Mouse (Mus musculus): ENCODE data around the gene Grin3a. TPM values are rescaled to one million over a fixed set of nuclear protein-coding genes. Genes with fewer than 3 reads are reported as not detected.

Gene Grin3a
- polyA plus RNA-seq, 2 experiments, result 4.2 to 6.8 TPM

- Histone ChIP-seq H3K9me3 (ENCODE audit: control insufficient read depth, low read length) (no peaks in the 10 kb centered on the region), H3K4me3 (replicated peaks; ENCODE audit: low read length) (no peak overlapping the region), H3K36me3 (ENCODE audit: control insufficient read depth, insufficient read depth, low read length) (no peaks in the 10 kb centered on the region), H3K4me2 (replicated peaks; ENCODE audit: low read depth, low read length, severe bottlenecking) (no peak overlapping the region), H3K9ac (ENCODE audit: low read depth, low read length, severe bottlenecking) (no peak overlapping the region), H3K27me3 (ENCODE audit: control insufficient read depth, insufficient read depth, low read length) (no peaks in the 10 kb centered on the region), H3K27ac (replicated peaks; ENCODE audit: low read depth, low read length) (no peak overlapping the region), H3K4me1 (ENCODE audit: control insufficient read depth, insufficient read depth, low read length) (no peaks in the 10 kb centered on the region)
- no peak for TF ChIP-seq POLR2A (IDR thresholded peaks at IDR 0.05; ENCODE audit: borderline replicate concordance, extremely low read depth, insufficient read depth, insufficient read length)
- WGBS, result 71% methylated on average over 3 of the region's 3 CpGs
- ATAC-seq (ENCODE audit: low FRiP score, low read depth) (no peak), DNase-seq (ENCODE audit: low spot score) (no peak)
These were observed 116.2 kb downstream of the Grin3a start for GRCm38 (mm10) chr4:49729326-49729725.

- no peak for TF ChIP-seq POLR2A (IDR thresholded peaks at IDR 0.05; ENCODE audit: borderline replicate concordance, extremely low read depth, insufficient read depth, insufficient read length)
- Histone ChIP-seq H3K4me2 (replicated peaks; ENCODE audit: low read depth, low read length, severe bottlenecking) (no peak overlapping the region), H3K27me3 (ENCODE audit: control insufficient read depth, insufficient read depth, low read length) (no peaks in the 10 kb centered on the region), H3K9me3 (ENCODE audit: control insufficient read depth, low read length) (no peaks in the 10 kb centered on the region), H3K9ac (ENCODE audit: low read depth, low read length, severe bottlenecking) (no peak overlapping the region), H3K27ac (replicated peaks; ENCODE audit: low read depth, low read length) (no peak overlapping the region), H3K4me3 (replicated peaks; ENCODE audit: low read length) (no peak overlapping the region), H3K36me3 (ENCODE audit: control insufficient read depth, insufficient read depth, low read length) (no peaks in the 10 kb centered on the region), H3K4me1 (ENCODE audit: control insufficient read depth, insufficient read depth, low read length) (no peaks in the 10 kb centered on the region)
- WGBS, result 90% methylated on average over 2 of the region's 2 CpGs
- ATAC-seq (ENCODE audit: low FRiP score, low read depth) (no peak), DNase-seq (ENCODE audit: low spot score) (no peak)
These were observed 121.6 kb downstream of the Grin3a start for GRCm38 (mm10) chr4:49723908-49724307.

DNA sequence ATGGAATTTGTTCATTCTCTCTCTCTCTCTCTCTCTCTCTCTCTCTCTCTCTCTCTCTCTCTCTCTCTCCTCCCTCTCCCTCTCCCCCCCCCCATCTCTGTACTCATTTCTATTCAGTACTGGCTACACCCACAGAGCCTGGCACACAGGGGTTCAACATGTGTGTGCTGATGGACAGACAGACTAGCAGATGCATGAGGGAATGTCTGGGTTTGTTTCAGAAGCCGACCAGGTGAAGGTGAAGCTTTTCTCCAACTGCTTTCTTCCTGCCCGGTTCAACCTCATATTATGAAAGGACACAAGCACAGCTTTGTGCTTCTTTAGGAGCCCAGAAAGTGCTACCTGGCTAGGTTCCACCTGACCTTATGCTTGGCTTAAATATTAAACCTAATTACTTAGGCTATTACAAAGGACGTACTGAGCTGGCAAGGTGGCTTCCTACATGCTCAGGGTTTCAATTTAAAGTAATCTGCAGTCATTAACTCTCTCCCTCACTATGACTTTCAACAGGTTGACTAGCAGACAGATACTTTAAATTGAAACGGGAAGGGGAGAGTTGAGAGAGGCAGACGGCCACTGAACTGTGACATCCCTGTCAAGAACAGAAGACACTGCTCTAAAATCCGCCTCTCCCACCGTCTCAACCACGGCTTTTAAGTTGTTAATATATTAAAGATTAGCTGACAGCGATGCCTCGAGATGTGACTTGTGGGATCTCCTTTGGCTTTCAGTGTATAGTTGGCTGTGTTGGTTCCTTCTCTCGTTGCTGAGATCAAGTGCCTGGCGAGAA lies 153.9 kb downstream of the Grin3a start:
- H3K9ac ChIP-seq (ENCODE audit: low read depth, low read length, severe bottlenecking), result no peak overlapping the region
- ATAC-seq (ENCODE audit: low FRiP score, low read depth) (no peak), DNase-seq (ENCODE audit: low spot score) (no peak)
- TF ChIP-seq POLR2A (IDR thresholded peaks at IDR 0.05; ENCODE audit: borderline replicate concordance, extremely low read depth, insufficient read depth, insufficient read length), result no peak
- H3K27ac ChIP-seq (replicated peaks; ENCODE audit: low read depth, low read length), result no peak overlapping the region
- WGBS, result 61% methylated on average over 12 of the region's 12 CpGs
- H3K4me2 ChIP-seq (replicated peaks; ENCODE audit: low read depth, low read length, severe bottlenecking), result no peak overlapping the region
- no peaks in the 10 kb centered on the region for H3K36me3 ChIP-seq (ENCODE audit: control insufficient read depth, insufficient read depth, low read length)
- no peak overlapping the region for H3K4me3 ChIP-seq (replicated peaks; ENCODE audit: low read length)
- H3K4me1 ChIP-seq (ENCODE audit: control insufficient read depth, insufficient read depth, low read length), result no peaks in the 10 kb centered on the region
- no peaks in the 10 kb centered on the region for H3K9me3 ChIP-seq (ENCODE audit: control insufficient read depth, low read length)
- H3K27me3 ChIP-seq (ENCODE audit: control insufficient read depth, insufficient read depth, low read length), result no peaks in the 10 kb centered on the region

GRCm38 (mm10) chr4:49688594-49689288 lies 156.8 kb downstream of the Grin3a start:
- Histone ChIP-seq H3K4me3 (replicated peaks; ENCODE audit: low read length) (no peak overlapping the region), H3K9me3 (ENCODE audit: control insufficient read depth, low read length) (no peaks in the 10 kb centered on the region), H3K27me3 (ENCODE audit: control insufficient read depth, insufficient read depth, low read length) (no peaks in the 10 kb centered on the region), H3K27ac (replicated peaks; ENCODE audit: low read depth, low read length) (no peak overlapping the region), H3K36me3 (ENCODE audit: control insufficient read depth, insufficient read depth, low read length) (no peaks in the 10 kb centered on the region), H3K4me1 (ENCODE audit: control insufficient read depth, insufficient read depth, low read length) (no peaks in the 10 kb centered on the region), H3K9ac (ENCODE audit: low read depth, low read length, severe bottlenecking) (no peak overlapping the region), H3K4me2 (replicated peaks; ENCODE audit: low read depth, low read length, severe bottlenecking) (no peak overlapping the region)
- 0 out of 2 replicates have a peak, but pooled peaks have one; percentile 41 for ATAC-seq (ENCODE audit: low FRiP score, low read depth)
- peak; percentile 79 for DNase-seq (ENCODE audit: low spot score)
- TF ChIP-seq POLR2A (IDR thresholded peaks at IDR 0.05; ENCODE audit: borderline replicate concordance, extremely low read depth, insufficient read depth, insufficient read length), result no peak
- 16% methylated on average over 9 of the region's 9 CpGs for WGBS

DNA sequence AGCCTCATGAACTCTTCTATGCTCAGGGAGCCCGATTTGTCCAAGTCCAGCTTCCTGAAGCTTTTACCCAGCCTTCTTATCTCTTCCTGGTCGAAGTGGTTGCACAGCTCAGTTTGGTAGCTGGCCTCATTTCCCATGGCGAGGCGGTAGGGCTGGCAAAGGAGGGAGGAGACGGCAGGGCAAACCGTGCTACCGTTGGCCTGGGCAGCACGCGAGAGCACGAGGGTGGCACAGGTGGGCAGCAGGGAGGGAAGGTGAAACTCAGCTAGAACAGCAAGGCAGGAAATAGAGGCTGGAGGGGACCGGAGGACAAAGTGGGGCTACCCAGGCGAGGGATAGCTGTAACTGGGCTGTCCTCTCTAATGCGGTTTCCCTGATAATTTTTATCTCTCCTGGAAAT lies 163.7 kb downstream of the Grin3a start, which contains the start of gene Ppp3r2:
Gene Ppp3r2, minus strand, starts transcription at position 213 of the 400 bp plus-strand sequence.
- WGBS, result 92% methylated on average over 13 of the region's 13 CpGs

More for the DNA sequence above, 163.7 kb downstream of the Grin3a start, which contains the start of gene Ppp3r2:
- ATAC-seq (ENCODE audit: low FRiP score, low read depth) (no peak), DNase-seq (ENCODE audit: low spot score) (no peak)
- Histone ChIP-seq H3K4me3 (replicated peaks; ENCODE audit: low read length) (no peak within 1 kb of the TSS), H3K9me3 (ENCODE audit: control insufficient read depth, low read length) (no peaks in the 10 kb centered on the region), H3K27ac (replicated peaks; ENCODE audit: low read depth, low read length) (no peak within 1 kb of the TSS), H3K4me1 (ENCODE audit: control insufficient read depth, insufficient read depth, low read length) (no peaks in the 10 kb centered on the region), H3K9ac (ENCODE audit: low read depth, low read length, severe bottlenecking) (no peak within 1 kb of the TSS), H3K36me3 (ENCODE audit: control insufficient read depth, insufficient read depth, low read length) (no peaks in the 10 kb centered on the region), H3K27me3 (ENCODE audit: control insufficient read depth, insufficient read depth, low read length) (no peaks in the 10 kb centered on the region), H3K4me2 (replicated peaks; ENCODE audit: low read depth, low read length, severe bottlenecking) (no peak within 1 kb of the TSS)
- no peak for TF ChIP-seq POLR2A (IDR thresholded peaks at IDR 0.05; ENCODE audit: borderline replicate concordance, extremely low read depth, insufficient read depth, insufficient read length)
